Mouse (Mus musculus): ENCODE data around the gene Smoc2. TPM values are rescaled to one million over a fixed set of nuclear protein-coding genes. Genes with fewer than 3 reads are reported as not detected.

The Smoc2 gene
- polyA plus RNA-seq, 1 experiment from 2014 or later, result 12.8 TPM

- WGBS, result 83% methylated on average over 5 of the region's 5 CpGs
These were observed 168.0 kb downstream of the Smoc2 start for GRCm38 (mm10) chr17:14447275-14447674.

More at GRCm38 (mm10) chr17:14447275-14447674, 168.0 kb downstream of the Smoc2 start:
- H3K4me2 ChIP-seq, result no peak overlapping the region
- H3K27me3 ChIP-seq (replicated peaks), result no peaks in the 10 kb centered on the region
- no peak overlapping the region for H3K9ac ChIP-seq (replicated peaks)
- no peak overlapping the region for H3K27ac ChIP-seq (replicated peaks)
- H3K9me3 ChIP-seq (replicated peaks), result no peaks in the 10 kb centered on the region
- no peak overlapping the region for H3K4me3 ChIP-seq (replicated peaks)
- no peaks in the 10 kb centered on the region for H3K4me1 ChIP-seq
- H3K36me3 ChIP-seq, result no peaks in the 10 kb centered on the region
- no peak for ATAC-seq (ENCODE audit: low FRiP score)

Other genes starting within 250 kb of the Smoc2 start
- gene Gm7358, start 220.0 kb upstream of the Smoc2 start, polyA plus RNA-seq (2015; fragmentation: Nextera tagmentation; extraction: Ambion mirVana), result not detected in 2 replicates
- 3.7 and 9.1 TPM in 2 replicates for gene Dact2, start 75.2 kb upstream of the Smoc2 start, polyA plus RNA-seq (2015; fragmentation: Nextera tagmentation; extraction: Ambion mirVana)

Measured in neural tube, embryonic 15.5 days (tissue).